Mouse (Mus musculus): ENCODE measurements around the gene Ubap1.

Ubap1 gene

DNA sequence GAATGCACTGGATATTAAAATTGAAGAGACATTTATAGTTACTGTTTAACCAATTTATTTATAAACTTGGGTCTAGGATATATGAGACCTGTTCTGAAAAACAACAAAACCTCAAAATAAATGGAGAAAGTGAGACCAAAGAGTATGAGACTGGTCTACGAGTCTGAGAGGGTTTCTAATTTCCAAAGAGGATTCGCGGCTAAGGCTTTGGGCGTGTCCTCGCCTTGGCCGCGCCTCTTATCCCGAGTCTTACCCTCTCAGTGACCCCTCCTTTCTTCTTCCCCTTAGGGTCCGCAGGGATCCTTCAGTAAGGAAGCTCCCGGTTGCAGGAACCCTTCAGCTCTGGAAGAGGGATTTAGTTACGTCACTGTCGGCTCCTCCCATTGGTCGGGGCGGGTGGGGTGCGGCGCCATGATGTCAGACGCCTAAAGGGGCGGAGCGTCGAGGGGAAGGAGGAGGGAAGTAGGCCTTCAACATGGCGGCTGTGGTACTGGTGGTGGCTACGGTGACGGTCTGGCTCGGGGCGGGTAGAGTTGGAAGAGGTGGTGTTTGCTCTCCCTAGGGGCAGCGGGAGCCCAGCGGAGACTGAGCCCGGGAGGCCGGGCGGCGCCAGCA, at the start of gene Ubap1:
Ubap1 (plus strand) TSS at position 413 of the 615 bp plus-strand sequence.
- peak; percentile 98 for DNase-seq (ENCODE audit: low read depth, low spot score)

DNA sequence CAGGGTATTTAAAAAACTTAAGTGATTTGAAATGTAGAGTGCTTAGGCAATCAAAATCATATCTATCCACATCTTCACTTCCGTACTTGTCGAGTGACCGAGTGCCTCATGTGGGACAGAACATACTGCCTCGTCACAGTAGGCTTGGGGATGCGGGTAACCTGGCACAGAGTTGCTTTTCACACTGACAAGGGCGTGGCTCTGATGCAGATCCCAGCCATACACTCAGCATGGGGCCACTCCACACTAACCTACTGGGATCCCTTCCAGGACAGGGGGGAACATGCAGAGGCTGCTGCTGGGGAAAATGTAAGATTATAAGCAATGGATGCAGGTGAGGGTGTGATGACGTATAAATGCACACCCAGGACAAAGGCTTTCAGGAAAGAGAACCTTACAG, 45.1 kb upstream of the Ubap1 start:
- no peak for DNase-seq (ENCODE audit: low read depth, low spot score)

DNA sequence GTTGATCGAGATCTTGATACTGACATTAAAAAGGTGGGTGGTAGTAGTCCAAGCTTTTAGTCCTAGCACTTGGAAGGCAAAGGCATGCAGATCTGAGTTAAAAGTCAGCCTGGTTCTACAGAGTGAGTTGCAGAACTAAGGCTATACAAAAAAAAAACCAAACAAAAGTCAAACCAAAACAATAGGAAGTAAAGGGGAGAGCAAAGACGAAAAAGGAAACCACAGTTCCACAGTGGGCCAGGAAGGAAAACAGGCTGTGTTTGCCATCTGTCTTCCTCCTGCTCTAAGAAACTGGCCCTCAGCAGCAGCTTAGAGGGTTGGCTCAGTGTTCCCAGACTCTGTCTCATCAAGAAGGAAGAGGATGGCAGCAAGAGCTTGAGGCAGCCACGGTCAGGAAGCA, 44.5 kb upstream of the Ubap1 start:
- DNase-seq (ENCODE audit: low read depth, low spot score): no peak

- DNase-seq (ENCODE audit: low read depth, low spot score): no peak
These were observed 41.4 kb upstream of the Ubap1 start for GRCm38 (mm10) chr4:41307406-41307805.

DNA sequence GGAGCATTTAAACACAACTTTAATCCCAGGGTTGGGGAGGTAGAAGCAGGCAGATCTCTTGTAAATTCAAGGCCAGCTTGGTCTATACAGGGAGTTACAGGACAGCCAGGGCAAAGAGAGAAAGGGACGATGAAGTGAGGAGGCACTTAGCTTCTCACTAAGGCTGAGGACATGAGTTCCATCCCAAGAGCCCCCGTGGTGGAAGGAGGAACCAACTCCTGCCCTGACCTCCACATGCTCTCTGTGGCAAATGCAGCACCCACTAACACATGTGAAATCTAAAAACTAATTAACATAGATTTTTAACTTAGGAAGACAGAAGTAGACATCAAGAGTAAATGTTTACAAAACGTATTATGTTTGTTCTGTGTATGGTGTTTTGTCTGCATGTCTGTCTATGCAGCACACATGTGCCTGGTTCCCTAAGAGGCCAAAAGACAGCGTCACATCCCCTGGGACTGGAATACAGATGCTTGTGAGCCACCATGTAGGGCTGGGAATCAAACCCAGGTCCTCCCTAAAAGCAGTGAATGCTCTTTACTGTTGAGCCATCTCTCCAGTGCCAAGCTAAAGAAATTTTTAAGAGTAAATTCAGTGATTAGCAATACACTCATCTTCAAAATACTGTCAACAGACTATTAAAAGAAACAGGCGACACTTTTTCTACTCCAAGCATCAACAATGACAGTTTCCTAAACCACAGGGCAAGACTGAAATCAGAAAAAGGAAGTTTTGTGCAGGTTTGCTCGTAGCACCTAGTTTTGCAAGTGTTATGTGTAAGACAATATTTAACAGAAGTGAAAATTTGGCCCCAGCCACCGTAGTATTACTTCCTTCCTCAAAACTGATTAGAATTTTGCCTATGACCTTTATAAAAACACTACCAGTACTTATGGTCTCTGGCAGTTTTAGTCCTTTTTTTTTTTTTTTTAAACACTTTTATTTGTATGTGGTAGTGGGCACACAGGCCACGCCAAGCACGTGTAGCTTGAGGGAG, 37.9 kb upstream of the Ubap1 start:
- DNase-seq (ENCODE audit: low read depth, low spot score): no peak

DNA sequence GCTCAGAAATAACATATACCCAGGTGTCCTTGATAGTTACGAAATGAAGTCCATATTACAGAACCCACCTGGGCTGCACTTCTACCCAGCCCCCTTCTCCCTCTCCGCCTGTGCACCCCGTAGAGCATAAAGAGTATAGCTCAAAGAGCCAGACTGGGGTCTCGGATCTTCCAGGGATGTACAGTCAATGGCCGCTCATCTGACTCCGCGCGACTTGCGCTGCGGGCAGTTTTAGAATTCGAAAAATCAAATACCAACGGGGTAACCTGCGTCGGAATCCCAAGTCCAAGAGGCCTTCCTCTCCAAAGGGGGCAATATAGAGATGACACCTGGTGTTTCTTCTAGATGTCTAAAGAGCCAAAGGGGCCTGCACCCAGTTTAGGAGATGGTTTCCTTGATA, 35.1 kb upstream of the Ubap1 start:
- DNase-seq (ENCODE audit: low read depth, low spot score): no peak

DNA sequence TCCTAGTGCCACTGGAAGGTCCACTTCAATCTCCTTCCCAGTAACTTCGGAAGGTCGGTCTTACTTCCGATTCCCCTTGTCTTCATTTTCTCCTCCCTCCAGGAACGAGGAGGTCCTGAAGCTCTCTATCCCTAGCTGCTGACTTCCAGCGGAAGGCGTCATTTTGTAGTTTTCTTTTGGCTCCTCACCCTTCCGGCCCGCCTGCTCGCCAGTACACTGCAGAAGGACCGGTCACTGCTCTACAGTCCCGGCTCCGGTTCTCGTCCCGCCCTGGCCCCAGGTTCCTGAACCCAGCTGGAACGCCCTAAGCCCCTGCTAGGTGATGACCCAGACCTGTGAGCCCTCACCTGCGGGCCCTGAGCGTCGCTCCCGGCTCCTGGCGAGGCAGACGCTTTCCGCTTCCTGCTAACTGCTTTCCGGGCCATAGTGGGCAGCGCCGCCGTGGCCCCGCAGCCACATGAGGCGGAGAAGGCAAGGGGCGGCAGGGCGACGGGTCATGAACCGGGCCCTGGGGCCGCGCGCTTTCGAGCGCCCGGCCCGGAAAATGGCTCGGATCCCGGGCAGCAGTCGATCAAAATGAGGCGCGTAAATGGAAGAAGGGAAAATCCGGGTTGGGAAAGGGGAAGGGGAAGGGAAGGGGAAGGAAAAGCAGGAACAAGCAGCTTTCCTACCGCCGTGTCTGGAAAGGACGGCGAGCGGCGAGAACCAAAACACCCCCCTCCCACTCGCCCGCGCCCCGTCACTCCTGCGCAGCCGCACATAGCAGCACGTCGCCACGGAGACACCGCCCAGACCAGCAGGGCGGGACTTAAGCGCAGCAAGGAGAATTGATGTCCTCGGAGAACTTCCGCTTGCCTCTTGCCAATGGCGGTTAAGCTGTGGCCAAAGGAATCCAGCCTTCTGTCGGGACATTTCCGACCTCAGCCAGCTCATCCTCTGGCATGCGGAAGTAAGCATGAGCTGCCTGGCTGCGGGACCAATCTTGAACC, 34.4 kb upstream of the Ubap1 start, which contains the start of gene Dcaf12:
Dcaf12 (minus strand) TSS at position 749 of the 989 bp plus-strand sequence.
- peak; percentile 87 for DNase-seq (ENCODE audit: low read depth, low spot score)

DNA sequence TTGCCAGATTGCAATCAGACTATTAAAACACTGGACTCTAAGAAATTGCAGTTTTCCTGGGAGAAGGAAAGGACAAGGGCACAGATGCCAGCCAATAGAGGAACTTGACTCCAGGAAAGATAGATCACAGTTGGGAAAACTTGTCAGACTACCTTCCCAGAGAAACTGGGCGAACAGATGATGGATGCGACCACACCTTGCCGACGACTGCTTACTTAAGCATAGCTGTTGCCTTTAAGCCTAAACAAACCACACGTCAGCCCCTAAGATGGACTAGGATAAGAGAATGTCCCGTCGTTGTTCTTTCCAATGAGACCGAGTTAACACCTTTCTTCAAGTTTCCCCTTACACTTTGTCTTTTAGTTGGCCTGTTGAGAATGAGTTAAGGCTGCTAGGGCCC, 33.6 kb upstream of the Ubap1 start:
- no peak for DNase-seq (ENCODE audit: low read depth, low spot score)

GRCm38 (mm10) chr4:41318267-41318666, 30.5 kb upstream of the Ubap1 start:
- DNase-seq (ENCODE audit: low read depth, low spot score): no peak

GRCm38 (mm10) chr4:41320971-41321370, 27.8 kb upstream of the Ubap1 start:
- no peak for DNase-seq (ENCODE audit: low read depth, low spot score)

DNA sequence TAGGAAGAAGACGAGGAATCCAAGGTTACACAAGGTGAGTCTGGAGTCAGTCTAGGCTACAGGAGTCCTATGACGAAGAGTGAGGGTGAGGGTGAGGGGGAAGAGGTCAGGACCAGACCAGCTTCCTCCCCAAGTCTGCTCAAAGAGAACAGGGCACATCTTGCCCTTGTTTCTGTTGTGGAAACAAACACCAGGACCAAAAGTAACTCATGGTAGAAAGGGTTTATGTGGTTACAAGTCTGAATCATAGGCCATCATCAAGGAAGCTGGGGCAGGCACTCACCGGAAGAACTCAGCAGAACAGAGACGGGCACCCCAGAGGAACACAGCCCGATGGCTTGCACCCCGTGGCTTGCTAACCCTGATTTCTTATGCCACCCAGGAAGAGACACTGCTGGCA, 21.9 kb upstream of the Ubap1 start:
- no peak for DNase-seq (ENCODE audit: low read depth, low spot score)

DNA sequence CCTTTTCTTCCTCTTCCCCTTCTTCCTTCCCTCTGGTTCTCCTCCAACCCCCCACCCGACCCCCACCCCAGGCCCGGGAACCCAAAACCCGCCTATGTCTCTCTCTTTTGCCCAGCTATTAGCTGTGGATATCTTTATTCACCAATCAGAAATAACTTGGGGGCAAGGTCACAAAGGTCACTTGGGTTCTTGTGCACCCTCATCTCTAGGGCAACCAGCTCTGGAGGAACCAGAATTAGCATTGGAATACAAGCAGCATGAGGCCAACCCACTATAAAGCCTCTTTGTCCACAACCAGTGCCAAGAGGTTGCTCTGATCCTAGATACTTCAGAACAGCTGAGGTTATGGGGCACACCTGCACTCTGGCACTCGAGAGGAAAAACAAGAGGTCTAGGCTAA, 19.3 kb upstream of the Ubap1 start:
- no peak for DNase-seq (ENCODE audit: low read depth, low spot score)

DNA sequence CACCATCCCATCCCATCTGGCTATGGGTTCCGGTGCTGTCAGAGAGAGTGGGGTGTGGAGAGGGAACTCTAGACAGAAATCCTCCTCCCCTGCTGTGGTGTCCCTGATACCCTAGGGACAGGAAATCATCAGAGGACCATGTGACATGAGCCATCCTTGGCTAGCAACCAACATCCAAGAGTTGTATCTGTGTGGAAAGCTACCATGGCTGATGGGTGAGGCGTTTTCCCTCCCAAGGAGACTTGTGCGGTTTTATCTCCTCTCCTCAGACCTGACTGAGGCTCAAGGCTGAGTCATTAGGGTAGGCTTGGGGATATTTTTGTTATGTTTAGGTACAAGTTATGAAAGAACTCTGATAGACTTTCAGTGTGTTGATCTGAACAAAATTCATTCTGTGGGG, 17.7 kb upstream of the Ubap1 start:
- no peak for DNase-seq (ENCODE audit: low read depth, low spot score)

- no peak for DNase-seq (ENCODE audit: low read depth, low spot score)
These were observed 16.9 kb upstream of the Ubap1 start for GRCm38 (mm10) chr4:41331698-41332421.

DNA sequence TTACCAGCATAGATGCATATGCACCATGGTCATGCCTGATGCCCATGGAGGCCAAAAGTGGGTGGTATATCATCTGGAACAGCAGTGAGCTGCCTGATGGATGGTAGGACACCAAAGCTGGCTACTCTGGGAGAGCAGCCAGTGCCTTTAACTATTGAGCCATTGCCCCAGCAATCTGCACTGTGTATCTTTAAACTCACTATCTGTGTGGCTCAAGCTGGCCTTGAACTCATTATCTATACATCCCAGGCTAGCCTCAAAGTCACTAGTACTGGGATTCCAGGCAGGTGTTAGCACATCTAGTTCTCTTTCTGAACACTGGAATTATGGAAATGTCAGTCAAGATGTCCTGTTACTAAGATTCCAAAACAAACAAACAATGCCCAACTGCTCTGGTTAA, 12.2 kb upstream of the Ubap1 start:
- no peak for DNase-seq (ENCODE audit: low read depth, low spot score)

DNA sequence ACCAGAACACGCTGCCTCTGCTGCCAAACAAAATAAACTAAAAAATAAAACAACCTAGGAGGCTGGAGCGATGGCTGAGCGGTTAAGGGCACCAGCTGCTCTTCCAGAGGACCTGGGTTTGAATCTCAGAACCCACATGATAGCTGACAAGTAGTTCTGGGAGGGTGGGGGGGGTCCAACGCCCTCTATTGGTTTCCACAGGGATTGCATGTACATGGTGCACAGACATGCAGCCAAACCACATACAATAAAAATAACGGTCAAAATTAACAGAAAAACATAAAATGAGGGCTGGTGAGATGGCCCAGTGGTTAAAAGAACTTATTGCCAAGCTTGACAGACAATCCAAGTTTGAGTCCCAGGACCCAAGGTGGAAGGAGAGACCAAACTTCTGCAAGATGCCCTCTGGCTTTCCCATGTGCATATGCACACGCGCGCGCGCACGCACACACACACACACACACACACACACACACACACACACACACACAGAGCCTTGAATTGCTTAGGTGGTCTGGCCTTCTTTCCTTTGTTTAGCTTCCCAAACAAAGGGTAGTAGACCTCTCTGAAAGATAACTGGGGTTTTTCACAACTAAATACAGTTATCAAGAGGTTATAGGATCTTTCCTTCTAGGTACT, 7.8 kb upstream of the Ubap1 start:
- DNase-seq (ENCODE audit: low read depth, low spot score): no peak

GRCm38 (mm10) chr4:41346011-41346410, 2.8 kb upstream of the Ubap1 start:
- no peak for DNase-seq (ENCODE audit: low read depth, low spot score)

GRCm38 (mm10) chr4:41347839-41348238, 957 bp upstream of the Ubap1 start:
- DNase-seq (ENCODE audit: low read depth, low spot score): no peak

DNA sequence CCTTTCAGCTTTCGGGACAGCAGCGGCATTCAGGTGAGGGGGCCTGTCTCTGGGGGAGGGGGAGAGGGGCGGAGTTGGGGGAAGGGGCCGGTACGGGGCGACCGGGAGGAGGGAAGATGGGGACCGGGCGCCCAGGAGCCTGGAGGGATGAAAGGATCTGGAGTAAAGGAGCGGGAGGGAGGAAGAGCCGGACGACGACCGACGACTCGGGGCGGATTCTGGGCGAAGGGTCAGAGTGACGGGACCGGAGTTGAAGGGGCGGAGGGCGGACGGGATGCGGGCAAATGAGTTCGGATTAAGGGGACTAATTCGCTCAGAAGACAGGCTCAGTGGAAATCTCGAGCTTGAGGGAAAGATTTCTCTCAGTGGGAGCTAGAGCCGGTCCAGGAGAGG, 399 bp downstream of the Ubap1 start:
- no peak for DNase-seq (ENCODE audit: low read depth, low spot score)

- DNase-seq (ENCODE audit: low read depth, low spot score): no peak
These were observed 4.0 kb downstream of the Ubap1 start for GRCm38 (mm10) chr4:41352758-41353157.

DNA sequence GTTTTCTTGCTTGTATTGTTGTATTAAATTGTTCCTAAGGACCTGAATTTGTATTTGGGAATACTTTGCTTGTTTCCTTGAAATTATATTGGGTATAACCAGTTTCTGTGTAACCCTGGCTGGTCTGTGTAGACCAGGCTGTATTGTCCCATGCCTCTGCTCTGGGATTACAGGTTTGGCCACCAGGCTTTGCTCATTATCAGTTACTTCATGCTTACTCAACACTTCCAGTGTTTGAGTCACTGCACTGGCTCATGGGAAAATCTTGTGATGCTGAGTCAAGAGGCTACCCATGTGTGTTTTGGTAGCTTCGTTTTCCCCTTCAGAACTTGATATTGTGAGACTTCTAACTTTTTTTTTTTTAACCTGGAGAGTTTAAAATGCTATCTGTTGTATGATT, 4.5 kb downstream of the Ubap1 start:
- no peak for DNase-seq (ENCODE audit: low read depth, low spot score)

Data from embryo, embryonic 11.5 days (tissue).